Mouse (Mus musculus) C2C12 (cell line): Measurements from ENCODE around the gene Galnt12.

Source experiments
- CEBPB ChIP-seq: IDR thresholded peaks from one replicate; pipeline ENCODE4 v1.6.1; 2011; ENCODE audit warnings: low read depth, mild to moderate bottlenecking, control low read depth, moderate library complexity
- CTCF ChIP-seq: IDR thresholded peaks from one replicate; pipeline ENCODE4 v1.5.1; 2011; ENCODE audit not compliant: control insufficient read depth, insufficient read depth, insufficient read length
- FOSL1 ChIP-seq: IDR thresholded peaks from one replicate; pipeline ENCODE4 v1.8.0; 2011; ENCODE audit warnings: mild to moderate bottlenecking, low read length; ENCODE audit not compliant: poor library complexity, insufficient read depth, severe bottlenecking

GRCm38 (mm10) chr4:47128515-47128914, 36.8 kb downstream of the Galnt12 start:
- no peak for TF ChIP-seq FOSL1
- no peak for TF ChIP-seq CTCF
- TF ChIP-seq CEBPB: no peak
